ENCODE assay signal across 19 mouse cellular contexts in the genomic region with DNA sequence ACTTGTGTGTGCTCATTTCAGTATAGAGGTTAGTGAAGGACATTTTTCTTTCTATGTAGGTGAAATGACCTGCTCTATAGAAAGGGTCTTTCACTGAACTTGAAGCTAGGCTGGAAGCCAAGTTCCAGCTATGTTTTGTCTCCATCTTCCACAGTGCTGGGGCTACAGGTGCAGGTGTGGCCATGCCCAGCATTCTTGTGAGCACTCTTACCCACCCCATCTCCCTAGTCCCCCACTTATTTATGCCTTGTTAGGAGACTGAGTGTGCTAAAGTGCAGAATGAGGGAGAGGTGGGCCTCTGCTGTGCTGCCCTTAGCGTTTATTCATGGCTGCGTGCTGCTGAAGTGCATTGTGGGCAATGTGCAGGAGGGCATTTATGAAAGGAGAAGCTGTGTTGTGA.
"Had no signal": no experiment of that assay in that cellular context is flagged by ENCODE, and none has a peak within 500 bp of the region (broad histone marks: within the 10 kb centered on the region; RNA-seq: fewer than 3 reads in every experiment).

No protein-coding gene starts in this region.

- H3K9me3 ChIP-seq: intestine, embryonic 15.5 days; limb, embryonic 15.5 days had no signal

- H3K27me3 ChIP-seq: intestine, embryonic 15.5 days; limb, embryonic 15.5 days had no signal

- H3K27ac ChIP-seq: intestine, embryonic 15.5 days; kidney, postnatal 0 days; layer of hippocampus, adult 2 months; liver, embryonic 14.5 days had no signal

- H3K9ac ChIP-seq: intestine, embryonic 15.5 days; limb, embryonic 15.5 days; liver, embryonic 14.5 days; liver, postnatal 0 days had no signal

- H3K36me3 ChIP-seq: intestine, embryonic 15.5 days; limb, embryonic 15.5 days had no signal

- H3K4me3 ChIP-seq: intestine, embryonic 15.5 days; layer of hippocampus, adult 2 months; limb, embryonic 15.5 days had no signal

- ATAC-seq: liver, postnatal 0 days had no signal

- H3K4me2 ChIP-seq: intestine, embryonic 15.5 days; limb, embryonic 15.5 days; liver, embryonic 11.5 days; midbrain, embryonic 11.5 days had no signal

- DNase-seq: kidney, adult 11 months; kidney, adult 9 months; kidney, postnatal 25 days; layer of hippocampus, adult 9-11 months; liver, postnatal 0 days; midbrain, embryonic 14.5 days; right cerebral cortex, adult 18-20 months; right cerebral cortex, postnatal 14 days; right cerebral cortex, postnatal 4 days; thymus, adult 2 months; thymus, postnatal 14 days; thymus, postnatal 4 days had no signal
